Mouse (Mus musculus) bone marrow macrophage, adult 2 months (primary cell): ENCODE data around the gene Itga9.

Experiments
- CTCF ChIP-seq: IDR thresholded peaks from 2 replicates; pipeline ENCODE4 v1.5.1; 2012; ENCODE audit warnings: low read depth, mild to moderate bottlenecking, low read length, moderate library complexity
- POLR2A ChIP-seq: IDR thresholded peaks from 2 replicates; pipeline ENCODE4 v1.6.1; 2012; ENCODE audit warnings: mild to moderate bottlenecking, low read depth, low read length, borderline replicate concordance

DNA sequence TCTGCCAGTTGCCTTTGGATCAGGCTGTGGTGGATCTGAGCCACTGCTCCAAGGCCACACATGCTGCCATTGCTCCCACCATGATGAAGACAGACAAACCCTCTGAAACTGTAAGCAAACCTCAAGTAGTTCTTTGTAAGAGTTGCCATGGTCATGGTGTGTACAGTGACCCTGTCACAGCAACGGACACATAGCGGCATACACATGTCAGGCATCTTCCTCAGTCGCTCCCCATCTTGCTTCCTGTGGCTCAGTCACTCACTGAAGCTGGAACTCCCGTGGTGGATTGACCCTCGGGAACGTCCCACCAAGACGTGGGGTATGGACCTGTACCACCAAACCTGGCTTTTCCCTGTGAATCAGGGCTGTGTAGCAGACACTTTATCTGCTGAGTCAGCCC lies 42.6 kb upstream of the Itga9 start:
- no peak for TF ChIP-seq CTCF
- TF ChIP-seq POLR2A: no peak
